32 mouse cellular contexts compared by ENCODE assay signal in the genomic region with DNA sequence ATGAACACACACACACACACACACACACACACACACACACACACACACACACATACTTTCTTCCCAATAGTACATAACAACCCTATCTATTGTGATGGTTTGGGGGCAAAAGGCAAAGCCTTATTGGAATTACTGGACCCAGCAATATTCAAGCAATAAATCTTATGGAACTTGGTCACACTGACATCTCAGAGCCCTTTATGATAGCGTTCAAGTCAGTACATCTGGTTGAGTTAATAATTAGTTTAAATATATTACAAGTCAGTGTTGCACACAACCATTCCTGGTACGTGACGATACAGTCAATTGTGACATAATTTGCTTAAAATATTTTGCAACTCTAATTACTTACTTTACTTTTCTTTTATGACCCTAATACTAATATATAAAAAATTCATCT. TPM values are rescaled to one million over a fixed set of nuclear protein-coding genes. Genes with fewer than 3 reads are reported as not detected.
"Had no signal": no experiment of that assay in that cellular context is flagged by ENCODE, and none has a peak within 500 bp of the region (broad histone marks: within the 10 kb centered on the region; RNA-seq: fewer than 3 reads in every experiment).

No protein-coding gene starts in this region.

- H3K4me3 ChIP-seq: limb, embryonic 10.5 days; limb, embryonic 12.5 days; limb, embryonic 13.5 days; limb, embryonic 15.5 days; liver, embryonic 12.5 days; liver, embryonic 13.5 days; liver, embryonic 15.5 days; lung, embryonic 15.5 days; megakaryocyte, embryonic 14.5 days; midbrain, embryonic 10.5 days; midbrain, embryonic 12.5 days; midbrain, embryonic 13.5 days; midbrain, embryonic 15.5 days; myocyte; neural tube, embryonic 12.5 days; neural tube, embryonic 13.5 days had no signal

- H3K36me3 ChIP-seq: limb, embryonic 10.5 days; limb, embryonic 12.5 days; limb, embryonic 13.5 days; limb, embryonic 15.5 days; liver, embryonic 12.5 days; liver, embryonic 13.5 days; liver, embryonic 15.5 days; lung, embryonic 15.5 days; midbrain, embryonic 10.5 days; midbrain, embryonic 12.5 days; midbrain, embryonic 13.5 days; midbrain, embryonic 15.5 days; neural tube, embryonic 12.5 days; neural tube, embryonic 13.5 days had no signal

- H3K9ac ChIP-seq: limb, embryonic 12.5 days; limb, embryonic 13.5 days; limb, embryonic 15.5 days; liver, embryonic 12.5 days; liver, embryonic 13.5 days; liver, embryonic 14.5 days; liver, embryonic 15.5 days; lung, embryonic 14.5 days; lung, embryonic 15.5 days; midbrain, embryonic 12.5 days; midbrain, embryonic 13.5 days; midbrain, embryonic 15.5 days; neural tube, embryonic 12.5 days; neural tube, embryonic 13.5 days had no signal

- ATAC-seq: liver, embryonic 12.5 days; lung, postnatal 0 days; midbrain, embryonic 13.5 days; midbrain, embryonic 15.5 days; midbrain, embryonic 16.5 days had no signal

- H3K4me2 ChIP-seq: limb, embryonic 12.5 days; limb, embryonic 13.5 days; limb, embryonic 15.5 days; liver, embryonic 11.5 days; liver, embryonic 12.5 days; liver, embryonic 13.5 days; liver, embryonic 15.5 days; lung, embryonic 14.5 days; lung, embryonic 15.5 days; midbrain, embryonic 11.5 days; midbrain, embryonic 12.5 days; midbrain, embryonic 13.5 days; midbrain, embryonic 15.5 days; neural tube, embryonic 12.5 days; neural tube, embryonic 13.5 days had no signal

- DNase-seq: left cerebral cortex, postnatal 4 days; liver; liver, embryonic 13.5 days; lung, adult 18-20 months; lung, adult 2 months; lung, embryonic 14.5 days; lung, postnatal 10 days; lung, postnatal 14 days; lung, postnatal 36 days; lung, postnatal 4 days; midbrain, embryonic 14.5 days had no signal

- H3K27ac ChIP-seq: limb, embryonic 10.5 days; limb, embryonic 12.5 days; limb, embryonic 13.5 days; limb, embryonic 15.5 days; liver, embryonic 12.5 days; liver, embryonic 13.5 days; liver, embryonic 14.5 days; liver, embryonic 15.5 days; lung, embryonic 15.5 days; macrophage; midbrain, embryonic 10.5 days; midbrain, embryonic 12.5 days; midbrain, embryonic 13.5 days; midbrain, embryonic 15.5 days; neural tube, embryonic 12.5 days; neural tube, embryonic 13.5 days had no signal

- H3K4me1 ChIP-seq: limb, embryonic 10.5 days; limb, embryonic 12.5 days; limb, embryonic 13.5 days; liver, embryonic 12.5 days; liver, embryonic 15.5 days; megakaryocyte, embryonic 14.5 days; midbrain, embryonic 10.5 days; midbrain, embryonic 13.5 days; neural tube, embryonic 12.5 days; neural tube, embryonic 13.5 days had no signal

- H3K27me3 ChIP-seq: limb, embryonic 12.5 days; limb, embryonic 13.5 days; limb, embryonic 15.5 days; liver, embryonic 12.5 days; liver, embryonic 13.5 days; liver, embryonic 15.5 days; lung, embryonic 15.5 days; megakaryocyte, embryonic 14.5 days; midbrain, embryonic 12.5 days; midbrain, embryonic 13.5 days; midbrain, embryonic 15.5 days; neural tube, embryonic 12.5 days; neural tube, embryonic 13.5 days had no signal

- H3K9me3 ChIP-seq: limb, embryonic 10.5 days; limb, embryonic 12.5 days; limb, embryonic 13.5 days; limb, embryonic 15.5 days; liver, embryonic 12.5 days; liver, embryonic 13.5 days; liver, embryonic 15.5 days; lung, embryonic 15.5 days; megakaryocyte, embryonic 14.5 days; midbrain, embryonic 10.5 days; midbrain, embryonic 12.5 days; midbrain, embryonic 13.5 days; midbrain, embryonic 15.5 days; neural tube, embryonic 12.5 days; neural tube, embryonic 13.5 days had no signal

RNA-seq across cellular contexts. Expression of gene Pcsk5, which starts 22.4 kb away (rescaled TPM):
- polyA plus RNA-seq: macrophage, myocyte had no signal
